8 mouse cellular contexts compared by ENCODE assay signal in the genomic region with DNA sequence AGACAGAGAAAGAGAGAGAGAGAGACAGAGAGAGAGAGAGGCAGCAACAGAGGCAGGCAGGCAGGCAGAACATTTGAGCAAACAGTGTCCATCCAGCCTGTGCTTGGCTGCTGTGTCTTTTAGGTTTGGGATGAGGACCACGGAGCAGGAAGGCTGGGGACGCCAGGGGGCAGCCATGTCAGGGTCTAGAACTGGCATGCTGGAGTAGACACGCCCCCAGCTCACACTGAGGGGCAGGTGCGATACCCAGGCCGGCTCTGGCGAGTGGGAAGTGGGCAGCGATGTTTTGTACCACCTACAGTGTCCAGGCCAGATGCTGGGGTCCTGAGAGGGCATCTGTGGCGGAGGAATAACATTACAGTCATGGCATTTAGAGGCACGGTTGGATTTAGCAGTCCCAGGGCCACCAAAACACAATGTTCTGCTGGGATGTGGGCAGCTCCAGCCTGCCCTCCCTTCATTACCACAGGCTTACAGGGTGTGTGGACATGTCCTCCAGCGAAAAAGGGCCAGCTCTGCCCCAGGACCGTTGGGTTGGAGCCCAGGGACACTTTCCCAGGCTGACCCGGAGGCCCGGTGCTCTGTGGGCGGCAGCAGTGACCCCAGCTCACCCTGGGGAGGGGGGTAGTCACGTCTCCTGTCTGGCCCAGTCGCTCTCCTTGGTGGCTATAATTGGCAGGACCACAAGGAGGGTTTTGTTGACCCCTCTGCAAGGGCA.
DNase-seq lines count a peak whose midpoint lies in the region; ATAC-seq lines count a peak whose summit lies in the region.

No protein-coding gene starts in this region.

- 25% methylated on average over 16 of the region's 16 CpGs for WGBS in hindbrain, embryonic 11.5 days
- WGBS in hindbrain, embryonic 14.5 days, result 25% methylated on average over 16 of the region's 16 CpGs
- WGBS in midbrain, embryonic 12.5 days, result 27% methylated on average over 16 of the region's 16 CpGs

- no peaks in the 10 kb centered on the region for H3K9me3 ChIP-seq in hindbrain, embryonic 11.5 days (ENCODE audit: control insufficient read depth, low read length)
- no peaks in the 10 kb centered on the region for H3K9me3 ChIP-seq in hindbrain, embryonic 14.5 days (ENCODE audit: control insufficient read depth, low read length)
- H3K9me3 ChIP-seq in midbrain, embryonic 12.5 days, result no peaks in the 10 kb centered on the region

- H3K4me1 ChIP-seq in hindbrain, embryonic 11.5 days (replicated peaks; ENCODE audit: control insufficient read depth, insufficient read depth, low read length), result 0 out of 2 replicates have a peak, but pooled peaks cover 3% of the 10 kb centered on the region
- H3K4me1 ChIP-seq in hindbrain, embryonic 14.5 days (replicated peaks; ENCODE audit: control insufficient read depth, insufficient read depth, low read length), result peaks cover 5% of the 10 kb centered on the region; the same call in 1 of the 2 replicates
- H3K4me1 ChIP-seq in midbrain, embryonic 12.5 days, result peaks cover 9% of the 10 kb centered on the region

- no peak overlapping the region for H3K4me2 ChIP-seq in hindbrain, embryonic 11.5 days (replicated peaks; ENCODE audit: low read depth, low read length)
- no peak overlapping the region for H3K4me2 ChIP-seq in hindbrain, embryonic 14.5 days (replicated peaks)
- 0 out of 2 replicates have a peak overlapping the region, but pooled peaks have one; percentile 5 for H3K4me2 ChIP-seq in midbrain, embryonic 12.5 days (replicated peaks)

- no peaks in the 10 kb centered on the region for H3K36me3 ChIP-seq in hindbrain, embryonic 11.5 days (ENCODE audit: control insufficient read depth, insufficient read depth, low read length)
- no peaks in the 10 kb centered on the region for H3K36me3 ChIP-seq in hindbrain, embryonic 14.5 days (replicated peaks; ENCODE audit: control insufficient read depth, insufficient read depth)
- H3K36me3 ChIP-seq in midbrain, embryonic 12.5 days, result no peaks in the 10 kb centered on the region

- peak; percentile 67 for DNase-seq in hindbrain, embryonic 11.5 days (ENCODE audit: low spot score)
- no peak for DNase-seq in hindbrain, embryonic 14.5 days (ENCODE audit: low spot score)
- peak; percentile 76 for DNase-seq in Muller cell, postnatal 12 days (ENCODE audit: inconsistent ontology term)
- peak; percentile 76 for DNase-seq in embryo, embryonic 11 days
- DNase-seq in kidney, adult 9 months, result peak; percentile 26
- no peak for DNase-seq in spleen, adult 18-20 months

- H3K27me3 ChIP-seq in hindbrain, embryonic 11.5 days (ENCODE audit: control insufficient read depth, insufficient read depth, low read length), result no peaks in the 10 kb centered on the region
- no peaks in the 10 kb centered on the region for H3K27me3 ChIP-seq in hindbrain, embryonic 14.5 days (ENCODE audit: control insufficient read depth, insufficient read depth, low read length)
- H3K27me3 ChIP-seq in midbrain, embryonic 12.5 days, result peaks cover 4% of the 10 kb centered on the region; the same call in 1 of the 2 replicates

- no peak overlapping the region for H3K4me3 ChIP-seq in hindbrain, embryonic 11.5 days (ENCODE audit: low read depth, low read length)
- H3K4me3 ChIP-seq in hindbrain, embryonic 14.5 days (replicated peaks; ENCODE audit: low read length), result no peak overlapping the region
- H3K4me3 ChIP-seq in midbrain, embryonic 12.5 days, result no peak overlapping the region

- no peak overlapping the region for H3K27ac ChIP-seq in hindbrain, embryonic 11.5 days (ENCODE audit: low read depth, low read length)
- no peak overlapping the region for H3K27ac ChIP-seq in hindbrain, embryonic 14.5 days
- H3K27ac ChIP-seq in midbrain, embryonic 12.5 days (replicated peaks), result no peak overlapping the region

- no peak overlapping the region for H3K9ac ChIP-seq in hindbrain, embryonic 11.5 days (ENCODE audit: low read depth, low read length)
- H3K9ac ChIP-seq in hindbrain, embryonic 14.5 days, result no peak overlapping the region
- H3K9ac ChIP-seq in midbrain, embryonic 12.5 days (replicated peaks), result no peak overlapping the region

- ATAC-seq in hindbrain, embryonic 11.5 days (ENCODE audit: low FRiP score), result peak; percentile 45; the same call in 1 of the 2 replicates
- ATAC-seq in hindbrain, embryonic 14.5 days (ENCODE audit: low FRiP score), result no peak; the same call in 1 of the 2 replicates
- no peak; the same call in 1 of the 2 replicates for ATAC-seq in midbrain, embryonic 12.5 days (ENCODE audit: low FRiP score, low read depth)
- no peak for ATAC-seq in megakaryocyte, adult 5-6 weeks (ENCODE audit: poor library complexity, severe bottlenecking)

Comparison
In these comparisons a context has a peak if more than half of its experiments do, and no peak if none do; other contexts are left out.
1. DNase-seq: peak in hindbrain, embryonic 11.5 days (single experiment), Muller cell, postnatal 12 days (single experiment), embryo, embryonic 11 days (single experiment) and kidney, adult 9 months (single experiment); none in hindbrain, embryonic 14.5 days (single experiment) and spleen, adult 18-20 months (0 of 2).